Mouse (Mus musculus) left cerebral cortex, adult 8-10 months (tissue): ENCODE data around the gene Hadha. TPM values are rescaled to one million over a fixed set of nuclear protein-coding genes. Genes with fewer than 3 reads are reported as not detected.

Experiments
- DNase-seq, 2 experiments: peaks; one replicate each; pipeline ENCODE4 v3.0.0; 2022; ENCODE audit warnings: low spot score in 2 of 2
- total RNA-seq, 4 experiments: library from RNA; stranded (reverse); gene quantifications; 2 replicates each; pipeline ENCODE4 v1.2.4; 2022

Gene Hadha
- 10 to 100 TPM; 65.3 to 74.6 (median 68.4) TPM for total RNA-seq

GRCm38 (mm10) chr5:30154474-30155394, at the start of gene Hadha, which contains the start of gene Hadhb:
Hadha (minus strand) TSS chr5:30155162.
Hadhb (plus strand) TSS chr5:30155248.
- DNase-seq, result peak; percentile 91 to 94

GRCm38 (mm10) chr5:30204441-30204840, 49.5 kb upstream of the Hadha start:
- DNase-seq, result no peak

GRCm38 (mm10) chr5:30203216-30203885, 48.4 kb upstream of the Hadha start:
- DNase-seq, result no peak

DNA sequence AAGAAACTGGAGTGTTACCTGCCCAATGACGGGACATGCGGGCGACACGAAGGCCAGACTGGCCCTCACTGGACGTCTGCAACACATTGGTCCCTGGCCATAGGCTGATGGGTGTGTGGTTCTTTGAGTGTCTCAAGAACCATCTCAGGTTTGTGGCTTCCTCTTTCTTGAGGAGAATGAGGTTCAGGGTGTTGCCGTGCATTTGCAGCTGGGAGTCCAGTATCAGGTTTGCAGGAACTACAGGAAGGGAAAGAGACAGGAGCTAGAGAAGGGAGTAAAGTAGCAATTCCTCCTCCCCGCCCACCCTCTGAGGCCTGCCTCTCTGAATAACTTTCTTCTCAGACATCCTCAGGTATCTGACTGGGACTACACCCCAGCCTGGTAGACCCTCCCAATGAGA, 47.3 kb upstream of the Hadha start:
- no peak for DNase-seq

- DNase-seq, result peak in 1 of 2 experiments; percentile 30
Measured at GRCm38 (mm10) chr5:30201521-30201920, 46.6 kb upstream of the Hadha start.

DNA sequence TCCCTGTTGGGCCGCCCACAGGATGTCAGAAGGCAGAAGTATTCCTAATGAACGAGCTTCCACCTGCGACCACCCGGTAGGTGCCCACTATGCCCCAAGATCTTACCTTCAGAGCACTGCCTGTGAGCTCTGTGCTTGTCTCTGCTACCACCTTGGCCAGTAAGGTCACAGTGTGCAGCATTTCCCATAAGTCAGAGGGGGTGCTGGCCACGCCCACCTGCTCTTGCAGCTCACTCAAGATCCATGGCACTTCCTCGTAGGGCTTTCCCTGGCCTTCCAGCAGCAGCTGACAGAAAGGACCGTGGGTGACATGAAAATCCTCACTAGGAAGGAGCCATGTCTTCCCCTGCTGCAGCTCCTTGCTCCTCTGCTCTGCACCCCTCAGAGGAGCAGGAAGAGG, 43.3 kb upstream of the Hadha start:
- DNase-seq, result no peak

- no peak for DNase-seq
Measured at GRCm38 (mm10) chr5:30195340-30195739, 40.4 kb upstream of the Hadha start.

GRCm38 (mm10) chr5:30192452-30192851, 37.5 kb upstream of the Hadha start:
- no peak for DNase-seq

- no peak for DNase-seq
Measured at GRCm38 (mm10) chr5:30187687-30188485, 32.9 kb upstream of the Hadha start.

DNA sequence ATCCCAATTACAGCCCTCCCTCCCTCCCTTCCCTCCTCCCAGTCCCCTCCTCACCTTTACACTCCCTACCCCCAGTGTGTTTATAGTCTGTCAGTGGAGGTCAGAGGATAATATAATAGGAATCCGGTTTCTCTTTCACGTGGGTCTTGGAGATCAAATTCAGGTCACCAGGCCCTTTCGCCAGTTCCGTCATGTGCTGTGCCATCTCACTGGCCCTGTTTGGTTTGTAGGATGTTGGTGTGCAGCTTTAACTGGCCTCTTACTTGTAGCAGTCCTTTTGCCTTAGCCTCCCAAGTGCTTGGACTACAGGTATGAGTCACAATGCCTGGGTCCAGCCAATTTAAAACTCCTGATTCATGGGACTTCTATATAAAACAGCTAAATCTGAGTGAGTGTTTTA, 20.8 kb upstream of the Hadha start:
- DNase-seq, result no peak

GRCm38 (mm10) chr5:30172931-30173692, 18.1 kb upstream of the Hadha start:
- DNase-seq, result no peak

GRCm38 (mm10) chr5:30172115-30172514, 17.2 kb upstream of the Hadha start:
- no peak for DNase-seq

- no peak for DNase-seq
Measured at GRCm38 (mm10) chr5:30170303-30170940, 15.5 kb upstream of the Hadha start.

- no peak for DNase-seq
Measured at GRCm38 (mm10) chr5:30165234-30165946, 10.4 kb upstream of the Hadha start.

DNA sequence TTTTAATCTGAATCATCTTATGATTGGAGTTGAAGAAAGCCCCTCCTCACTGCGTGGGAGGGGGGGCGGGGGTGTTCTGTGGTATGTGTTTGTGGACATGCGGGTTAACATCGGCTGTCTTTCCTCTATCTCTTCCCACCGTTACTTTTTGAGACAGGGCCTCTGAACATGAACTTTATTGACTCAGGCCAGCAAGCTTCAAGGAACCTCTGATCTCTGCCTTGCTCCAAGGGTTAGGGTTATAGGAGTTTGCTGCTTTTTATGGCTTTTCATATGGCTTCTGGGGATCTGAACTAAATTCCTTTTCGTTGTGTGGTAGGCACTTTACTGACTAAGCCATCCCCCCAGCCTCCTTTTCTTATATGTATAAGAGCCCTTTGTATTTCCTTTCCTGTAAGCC, 7.4 kb upstream of the Hadha start:
- no peak for DNase-seq

GRCm38 (mm10) chr5:30161836-30162235, 6.9 kb upstream of the Hadha start:
- no peak for DNase-seq

- DNase-seq, result no peak
Measured at GRCm38 (mm10) chr5:30159601-30160000, 4.6 kb upstream of the Hadha start.

- DNase-seq, result no peak
Measured at GRCm38 (mm10) chr5:30155821-30156629, 1.1 kb upstream of the Hadha start.

DNA sequence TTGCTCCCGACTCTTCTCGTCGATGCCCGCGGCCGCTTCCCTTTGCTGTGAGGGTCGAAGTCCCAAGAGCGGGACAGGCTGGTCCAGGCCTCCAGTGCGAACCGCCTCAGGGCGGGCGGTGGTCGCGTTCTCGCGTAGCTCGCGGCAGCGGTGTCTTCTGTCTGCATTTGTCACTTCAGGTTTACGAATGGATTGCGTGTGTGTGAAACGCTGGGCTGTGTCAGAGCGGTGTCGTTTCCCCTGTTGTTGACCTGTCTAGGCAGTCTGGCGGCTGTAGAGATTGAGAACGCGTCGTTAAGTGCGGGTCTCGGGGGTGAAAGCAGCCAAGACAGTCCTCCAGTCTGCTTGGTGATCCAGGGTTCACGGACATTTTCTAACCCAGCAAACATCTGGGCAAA, 432 bp upstream of the Hadha start:
- DNase-seq, result no peak
